Mouse (Mus musculus): ENCODE results near the gene Olfr558.

Olfr558 gene

GRCm38 (mm10) chr7:102701915-102702314, at the start of gene Olfr558:
TSS of gene Olfr558 (plus strand) at chr7:102702215.
- DNase-seq (ENCODE audit: low spot score) = no peak

- DNase-seq (ENCODE audit: low spot score) = no peak
These were observed 43.5 kb upstream of the Olfr558 start, which contains the start of gene Olfr555 for GRCm38 (mm10) chr7:102658523-102658922. TSS of gene Olfr555 (plus strand) at chr7:102658823.

DNA sequence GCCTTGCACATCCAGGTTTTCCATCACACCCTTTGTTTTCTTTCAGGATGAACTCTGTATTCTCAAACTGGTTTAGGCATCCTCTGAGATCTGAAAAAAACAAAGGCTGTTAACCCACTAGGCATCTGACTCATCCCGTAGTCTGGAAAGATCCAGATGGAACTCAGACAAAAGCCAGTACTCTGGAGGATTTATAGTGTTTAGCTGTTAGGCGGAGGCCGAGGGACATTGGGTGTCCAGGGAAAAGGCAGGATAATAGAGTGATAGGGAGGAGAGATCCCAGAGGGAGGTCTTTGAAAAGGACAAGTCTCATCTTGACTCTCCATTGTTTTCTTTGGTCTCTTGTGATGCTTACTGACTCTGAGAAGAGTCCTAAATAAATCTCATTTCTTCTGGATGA, 37.4 kb upstream of the Olfr558 start, which contains the start of gene Olfr556:
Gene Olfr556 (plus strand): TSS at position 301 of the 400 bp plus-strand sequence.
- DNase-seq (ENCODE audit: low spot score) = no peak

DNA sequence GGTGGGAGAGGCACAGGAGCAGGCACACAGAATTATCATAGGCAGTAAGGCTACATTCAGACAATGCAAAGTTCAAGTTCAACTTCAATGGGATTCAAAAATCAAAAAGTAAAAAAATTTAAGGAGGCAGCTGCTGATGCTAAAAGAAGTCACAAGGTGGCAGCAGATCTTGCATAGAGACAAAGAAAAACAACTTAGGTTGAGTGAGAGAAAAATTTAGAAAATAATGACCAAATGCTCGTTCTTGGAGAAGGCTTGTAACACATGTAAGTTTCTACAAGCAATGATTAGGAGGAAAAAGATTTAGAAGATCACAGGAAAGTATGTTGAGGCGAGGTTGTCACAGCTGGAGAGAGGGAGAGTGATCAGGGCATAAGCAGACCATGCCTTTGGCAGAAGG, 36.6 kb upstream of the Olfr558 start:
- no peak for DNase-seq (ENCODE audit: low spot score)

DNA sequence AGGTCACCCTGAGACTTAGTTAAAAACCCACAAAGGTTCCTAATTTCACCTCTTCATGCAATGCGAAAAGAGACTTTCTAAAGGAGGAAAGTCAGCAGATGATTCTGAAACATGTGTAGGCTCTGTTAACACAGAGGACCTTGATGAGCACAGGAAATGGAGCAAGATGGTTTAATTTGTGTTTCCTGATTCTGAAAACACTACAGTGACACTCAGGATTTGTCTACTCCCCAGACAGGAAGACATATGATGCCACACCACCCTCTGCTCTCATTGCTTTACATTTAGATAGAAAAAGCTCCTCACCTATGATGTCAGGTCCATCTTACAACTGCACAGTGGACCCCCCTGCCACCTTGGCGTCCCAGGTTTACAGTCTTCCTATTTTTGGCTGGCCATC, 25.8 kb upstream of the Olfr558 start:
- DNase-seq (ENCODE audit: low spot score) = no peak

- DNase-seq (ENCODE audit: low spot score) = no peak
These were observed 20.1 kb upstream of the Olfr558 start for GRCm38 (mm10) chr7:102681916-102682315.

GRCm38 (mm10) chr7:102686944-102687501, 15.0 kb upstream of the Olfr558 start, which contains the start of gene Trim68:
TSS of gene Trim68 (minus strand) at chr7:102687327.
- DNase-seq (ENCODE audit: low spot score) = peak; percentile 86

DNA sequence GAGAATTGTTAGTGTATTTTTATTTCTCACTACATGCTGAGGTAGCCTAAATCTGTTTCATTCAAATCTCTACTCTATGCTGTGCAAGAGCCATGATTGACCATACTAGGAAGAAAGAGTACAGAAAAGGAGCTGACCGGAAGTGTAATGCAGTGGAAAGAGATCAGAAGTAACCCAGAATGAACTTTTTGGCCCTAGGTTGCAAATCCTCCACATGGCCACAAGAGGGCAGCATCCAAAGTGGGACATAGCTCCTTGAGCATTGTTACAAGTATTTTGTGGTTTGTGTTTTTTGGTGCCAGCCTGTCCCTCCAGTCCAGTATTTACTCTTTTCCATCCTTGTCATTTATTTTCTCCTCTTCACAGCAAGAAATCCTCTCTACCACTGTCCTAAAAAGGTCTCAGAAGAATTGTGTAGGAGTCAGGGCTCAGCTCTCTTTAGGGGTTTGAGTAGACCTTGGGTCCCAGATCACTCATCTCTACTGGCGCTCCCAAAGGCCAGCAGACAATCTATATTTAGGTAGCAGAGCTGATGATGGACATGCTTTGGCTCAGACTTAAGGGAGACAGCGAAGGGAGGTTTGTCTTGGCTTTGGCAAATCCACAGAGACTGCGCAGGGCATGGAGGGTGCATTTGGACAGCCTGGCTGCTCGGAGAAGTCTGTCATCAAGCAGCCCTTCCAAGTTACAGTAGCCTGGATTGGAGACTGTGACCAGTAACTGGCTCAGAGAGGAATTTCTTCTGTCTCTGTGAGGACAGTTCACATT, 6.5 kb upstream of the Olfr558 start, which contains the start of gene Olfr557:
Gene Olfr557 (plus strand): TSS at position 553 of the 768 bp plus-strand sequence.
- DNase-seq (ENCODE audit: low spot score) = no peak

DNA sequence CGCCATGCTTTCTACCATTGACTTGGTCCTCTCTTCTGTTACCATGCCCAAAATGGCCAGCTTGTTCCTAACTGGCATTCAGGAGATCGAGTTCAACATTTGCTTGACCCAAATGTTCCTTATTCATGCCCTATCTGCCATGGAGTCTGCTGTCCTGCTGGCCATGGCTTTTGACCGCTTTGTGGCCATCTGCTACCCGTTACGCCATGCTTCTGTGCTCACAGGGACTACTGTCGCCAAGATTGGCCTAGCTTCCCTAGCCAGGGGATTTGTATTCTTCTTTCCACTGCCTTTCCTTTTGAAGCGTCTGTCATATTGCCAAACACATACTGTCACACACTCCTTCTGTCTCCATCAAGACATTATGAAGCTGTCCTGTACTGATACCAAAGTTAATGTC, 3.6 kb upstream of the Olfr558 start:
- no peak for DNase-seq (ENCODE audit: low spot score)

GRCm38 (mm10) chr7:102718970-102719369, 17.0 kb downstream of the Olfr558 start, which contains the start of gene Olfr33:
TSS of gene Olfr33 (minus strand) at chr7:102719070.
- no peak for DNase-seq (ENCODE audit: low spot score)

- DNase-seq (ENCODE audit: low spot score) = no peak
These were observed 25.4 kb downstream of the Olfr558 start, which contains the start of gene Olfr559 for GRCm38 (mm10) chr7:102727391-102727790. TSS of gene Olfr559 (minus strand) at chr7:102727491.

DNA sequence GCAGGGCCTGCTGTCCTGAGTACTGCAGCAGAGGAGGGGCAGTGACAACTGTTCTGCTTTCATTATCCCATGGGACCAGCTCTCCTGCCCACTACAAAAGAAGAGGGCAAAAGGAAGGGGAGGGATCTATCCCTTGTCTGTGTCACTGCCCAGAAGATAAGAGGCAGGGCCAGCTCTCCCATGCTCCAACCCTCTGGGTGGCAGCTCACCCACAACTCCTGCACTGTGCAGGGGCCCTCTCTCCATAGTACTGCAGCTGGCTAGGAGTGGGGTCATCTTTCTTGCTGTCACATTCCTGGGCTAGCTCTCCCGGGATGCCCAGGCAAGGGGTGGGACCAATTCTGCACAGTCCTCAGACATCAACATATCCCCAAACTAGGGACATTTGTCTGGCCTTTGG, 31.8 kb downstream of the Olfr558 start:
- no peak for DNase-seq (ENCODE audit: low spot score)

- no peak for DNase-seq (ENCODE audit: low spot score)
These were observed 35.7 kb downstream of the Olfr558 start for GRCm38 (mm10) chr7:102737705-102738104.

GRCm38 (mm10) chr7:102752086-102752485, 50.1 kb downstream of the Olfr558 start:
- DNase-seq (ENCODE audit: low spot score) = no peak

DNA sequence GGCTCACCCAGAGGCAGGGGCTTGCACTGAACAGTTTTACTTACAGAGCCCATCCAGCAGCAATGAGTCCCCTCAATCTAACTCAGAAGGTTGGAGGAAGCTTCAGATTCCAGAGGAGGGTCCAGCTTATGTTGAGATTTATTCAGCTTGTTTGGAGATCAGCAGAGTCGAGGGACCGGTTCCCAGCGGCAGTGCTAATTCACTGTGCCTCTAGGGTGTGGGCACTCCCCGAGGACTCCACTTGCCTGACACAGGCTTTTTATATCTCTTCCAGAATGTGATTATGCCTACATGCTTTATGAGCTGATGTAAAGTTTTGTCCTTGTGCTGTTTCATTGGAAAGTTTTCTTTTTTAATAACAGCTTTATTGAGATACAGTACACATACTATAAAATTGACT, 57.3 kb downstream of the Olfr558 start, which contains the start of the genes Olfr560 and Olfr78:
Gene Olfr560 (minus strand): TSS at position 101 of the 400 bp plus-strand sequence.
Gene Olfr78 (minus strand): TSS at position 206 of the 400 bp plus-strand sequence.
- DNase-seq (ENCODE audit: low spot score) = no peak

Measured in left cerebral cortex, adult 11 months (tissue).